14 mouse cellular contexts compared by ENCODE assay signal in the genomic region with DNA sequence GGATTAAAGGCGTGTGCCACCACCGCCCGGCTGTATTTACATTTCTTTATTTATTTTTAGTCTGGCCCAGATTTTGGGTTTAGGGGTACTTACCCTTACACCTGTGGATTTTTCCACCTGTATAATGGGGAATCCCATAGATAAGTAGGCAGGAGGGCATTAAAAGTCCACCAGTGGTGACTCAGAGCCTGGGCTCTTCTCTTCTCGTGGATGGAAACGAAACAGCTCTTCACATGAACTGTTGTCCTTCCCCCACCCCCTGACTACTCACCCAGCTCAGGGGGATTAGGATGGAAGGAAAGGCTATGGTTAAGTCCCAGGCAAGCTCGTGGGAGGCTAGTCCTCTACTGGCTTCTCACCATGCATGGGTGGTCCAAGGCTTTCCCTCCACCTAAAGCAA. TPM values are rescaled to one million over a fixed set of nuclear protein-coding genes. Genes with fewer than 3 reads are reported as not detected.
"Had no signal": no experiment of that assay in that cellular context is flagged by ENCODE, and none has a peak within 500 bp of the region (broad histone marks: within the 10 kb centered on the region; RNA-seq: fewer than 3 reads in every experiment).

No protein-coding gene starts in this region.

- H3K4me3 ChIP-seq: limb, embryonic 12.5 days; midbrain, embryonic 13.5 days; neural tube, embryonic 15.5 days had no signal

- H3K27me3 ChIP-seq: limb, embryonic 12.5 days; neural tube, embryonic 15.5 days had no signal

- H3K9me3 ChIP-seq: limb, embryonic 12.5 days; midbrain, embryonic 13.5 days; neural tube, embryonic 15.5 days had no signal

- H3K9ac ChIP-seq: limb, embryonic 12.5 days; lung, embryonic 14.5 days; midbrain, embryonic 13.5 days; neural tube, embryonic 15.5 days had no signal

- ATAC-seq: midbrain, embryonic 13.5 days had no signal

- H3K27ac ChIP-seq: kidney, postnatal 0 days; limb, embryonic 12.5 days; macrophage; midbrain, embryonic 13.5 days; neural tube, embryonic 15.5 days had no signal

- H3K4me2 ChIP-seq: limb, embryonic 12.5 days; midbrain, embryonic 13.5 days had no signal

- DNase-seq: kidney, adult 11 months; kidney, postnatal 36 days; layer of hippocampus, adult 9-11 months; layer of hippocampus, postnatal 36 days; lung, embryonic 14.5 days; lung, postnatal 10 days; right cerebral cortex, adult 18-20 months; right cerebral cortex, postnatal 25 days had no signal

RNA-seq across cellular contexts. Expression of a gene that starts 25.0 kb away (rescaled TPM):
- total RNA-seq: midbrain, postnatal 0 days had no signal
- polyA plus RNA-seq: macrophage; midbrain, postnatal 0 days had no signal
